Comparison of ENCODE assay signal across 8 mouse cellular contexts in the genomic region with DNA sequence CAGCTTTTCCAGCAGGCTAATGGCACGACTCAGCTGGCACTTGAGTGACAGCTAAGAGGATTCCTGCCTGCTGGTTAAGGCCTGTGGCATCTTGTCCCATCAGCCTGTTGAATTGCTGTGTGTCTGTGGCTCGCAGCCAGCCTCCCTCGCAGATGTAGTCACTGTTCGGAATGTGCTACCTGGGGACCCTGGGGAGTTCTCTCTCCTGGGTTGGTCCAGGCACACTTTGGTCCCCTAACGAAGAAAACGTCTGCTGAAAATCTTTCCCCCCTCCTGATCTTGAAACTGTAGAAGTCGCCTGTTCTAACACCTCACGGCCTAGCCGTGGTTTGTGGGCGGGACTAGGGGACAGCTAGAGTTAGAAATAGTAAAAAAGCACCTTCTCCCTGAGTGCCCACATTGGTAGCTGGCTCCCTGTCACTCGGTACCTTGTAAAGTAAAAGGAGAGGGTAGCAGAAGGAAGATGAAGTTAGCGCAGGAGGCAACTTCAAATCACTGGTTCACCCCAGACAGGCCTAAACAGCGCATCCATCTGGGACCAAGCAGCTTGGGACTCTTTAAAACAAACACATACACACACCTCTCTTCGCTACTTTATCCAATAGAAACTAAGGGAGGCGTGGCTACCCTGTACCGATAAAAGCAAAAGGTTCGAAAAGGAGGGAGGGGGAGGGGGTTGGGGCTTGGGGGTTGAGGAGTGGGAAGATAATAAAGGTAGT. TPM values are rescaled to one million over a fixed set of nuclear protein-coding genes. Genes with fewer than 3 reads are reported as not detected.
DNase-seq lines count a peak whose midpoint lies in the region; ATAC-seq lines count a peak whose summit lies in the region.

No protein-coding gene starts in this region.

- peak overlapping the region; percentile 40 for H3K4me2 ChIP-seq in embryonic facial prominence, embryonic 11.5 days (ENCODE audit: low read depth, low read length)
- H3K4me2 ChIP-seq in hindbrain, embryonic 11.5 days (replicated peaks; ENCODE audit: low read depth, low read length) = peak overlapping the region; percentile 17
- H3K4me2 ChIP-seq in limb, embryonic 13.5 days (replicated peaks) = peak overlapping the region; percentile 64

- WGBS in embryonic facial prominence, embryonic 11.5 days = 12% methylated on average over 17 of the region's 17 CpGs
- 17% methylated on average over 17 of the region's 17 CpGs for WGBS in hindbrain, embryonic 11.5 days
- WGBS in limb, embryonic 13.5 days = 9% methylated on average over 17 of the region's 17 CpGs

- peak; percentile 82 for ATAC-seq in embryonic facial prominence, embryonic 11.5 days (replicated peaks; ENCODE audit: insufficient number of reproducible peaks, low FRiP score, low TSS enrichment, low read depth)
- peak; percentile 90 for ATAC-seq in hindbrain, embryonic 11.5 days (ENCODE audit: low FRiP score)
- ATAC-seq in limb, embryonic 13.5 days (ENCODE audit: low FRiP score, low read depth) = peak; percentile 82
- no peak for ATAC-seq in erythroid progenitor cell, adult 5-6 weeks (replicated peaks; ENCODE audit: low FRiP score, poor library complexity, severe bottlenecking)

- peak; percentile 2 for DNase-seq in thymus, postnatal 0 days (ENCODE audit: low spot score)
- no peak for DNase-seq in thymus, postnatal 10 days (ENCODE audit: low spot score in 2 of 2)
- peak; percentile 32 for DNase-seq in embryonic facial prominence, embryonic 11.5 days (ENCODE audit: low spot score)
- DNase-seq in hindbrain, embryonic 11.5 days (ENCODE audit: low spot score) = no peak
- DNase-seq in retina, embryonic 14.5 days (ENCODE audit: low spot score) = peak; percentile 61
- no peak for DNase-seq in left cerebral cortex, adult 11 months (ENCODE audit: low spot score)

- H3K27me3 ChIP-seq in embryonic facial prominence, embryonic 11.5 days (ENCODE audit: control insufficient read depth, insufficient read depth, low read length) = no peaks in the 10 kb centered on the region
- no peaks in the 10 kb centered on the region for H3K27me3 ChIP-seq in hindbrain, embryonic 11.5 days (ENCODE audit: control insufficient read depth, insufficient read depth, low read length)
- no peaks in the 10 kb centered on the region for H3K27me3 ChIP-seq in limb, embryonic 13.5 days

- H3K9ac ChIP-seq in embryonic facial prominence, embryonic 11.5 days (replicated peaks; ENCODE audit: low read length) = peak overlapping the region; percentile 22
- H3K9ac ChIP-seq in hindbrain, embryonic 11.5 days (ENCODE audit: low read depth, low read length) = no peak overlapping the region
- H3K9ac ChIP-seq in limb, embryonic 13.5 days = peak overlapping the region; percentile 43

- H3K4me3 ChIP-seq in embryonic facial prominence, embryonic 11.5 days (ENCODE audit: low read depth, low read length) = peak overlapping the region; percentile 37
- peak overlapping the region; percentile 24 for H3K4me3 ChIP-seq in hindbrain, embryonic 11.5 days (ENCODE audit: low read depth, low read length)
- H3K4me3 ChIP-seq in limb, embryonic 13.5 days = peak overlapping the region; percentile 44

- H3K9me3 ChIP-seq in embryonic facial prominence, embryonic 11.5 days (replicated peaks; ENCODE audit: control insufficient read depth, low read length) = no peaks in the 10 kb centered on the region
- H3K9me3 ChIP-seq in hindbrain, embryonic 11.5 days (ENCODE audit: control insufficient read depth, low read length) = no peaks in the 10 kb centered on the region
- H3K9me3 ChIP-seq in limb, embryonic 13.5 days = no peaks in the 10 kb centered on the region

- H3K36me3 ChIP-seq in embryonic facial prominence, embryonic 11.5 days (replicated peaks; ENCODE audit: control insufficient read depth, insufficient read depth, low read depth, low read length) = no peaks in the 10 kb centered on the region
- no peaks in the 10 kb centered on the region for H3K36me3 ChIP-seq in hindbrain, embryonic 11.5 days (ENCODE audit: control insufficient read depth, insufficient read depth, low read length)
- H3K36me3 ChIP-seq in limb, embryonic 13.5 days = no peaks in the 10 kb centered on the region

- no peaks in the 10 kb centered on the region for H3K4me1 ChIP-seq in embryonic facial prominence, embryonic 11.5 days (ENCODE audit: control insufficient read depth, insufficient read depth, low read length)
- no peaks in the 10 kb centered on the region for H3K4me1 ChIP-seq in hindbrain, embryonic 11.5 days (replicated peaks; ENCODE audit: control insufficient read depth, insufficient read depth, low read length)
- peaks cover 45% of the 10 kb centered on the region for H3K4me1 ChIP-seq in limb, embryonic 13.5 days

- no peak overlapping the region for H3K27ac ChIP-seq in embryonic facial prominence, embryonic 11.5 days (replicated peaks; ENCODE audit: low read depth, low read length)
- H3K27ac ChIP-seq in hindbrain, embryonic 11.5 days (ENCODE audit: low read depth, low read length) = no peak overlapping the region
- H3K27ac ChIP-seq in limb, embryonic 13.5 days = peak overlapping the region; percentile 63

RNA-seq across cellular contexts. Expression of a gene that starts 1.2 kb away (rescaled TPM):
- 0.91 and 0.93 TPM in 2 replicates for polyA plus RNA-seq in thymus, postnatal 0 days (2015; fragmentation: Nextera tagmentation; extraction: Ambion mirVana)
- 1.5 TPM in 2 replicates for polyA plus RNA-seq in embryonic facial prominence, embryonic 11.5 days (2014; fragmentation: Nextera tagmentation; extraction: Ambion mirVana)
- polyA plus RNA-seq in hindbrain, embryonic 11.5 days (2014; fragmentation: Nextera tagmentation; extraction: Ambion mirVana) = 0.34 and 0.88 TPM in 2 replicates
- 0.83 and 1.0 TPM in 2 replicates for polyA plus RNA-seq in limb, embryonic 13.5 days (2015; fragmentation: Nextera tagmentation; extraction: Ambion mirVana)
- not detected in 2 replicates for total RNA-seq in erythroid progenitor cell, adult 5-6 weeks (2015; ENCODE audit: low replicate concordance)
- 0.13 TPM in 1 of 2 replicates, not detected in the other for total RNA-seq in erythroid progenitor cell, adult 5-6 weeks (2017; ENCODE audit: low replicate concordance)

Comparison
In these comparisons a context has a peak if more than half of its experiments do, and no peak if none do; other contexts are left out.
1. DNase-seq: peak in thymus, postnatal 0 days (single experiment), embryonic facial prominence, embryonic 11.5 days (single experiment) and retina, embryonic 14.5 days (single experiment); none in thymus, postnatal 10 days (0 of 2), hindbrain, embryonic 11.5 days (single experiment) and left cerebral cortex, adult 11 months (single experiment).
2. Peak in every context shown above with its lines, with median percentiles within 50 percentile points of each other: H3K4me2 ChIP-seq and H3K4me3 ChIP-seq.